Mouse (Mus musculus) embryonic fibroblast, embryonic 13.5 days (primary cell): ENCODE data around the gene Fam78b.

ENCODE experiments used
- CTCF ChIP-seq: IDR thresholded peaks from 2 replicates; pipeline ENCODE4 v1.5.1; 2011; ENCODE audit warnings: mild to moderate bottlenecking, control low read depth, low read length, moderate library complexity, borderline replicate concordance; ENCODE audit not compliant: insufficient read depth
- POLR2A ChIP-seq: IDR thresholded peaks from 2 replicates; pipeline ENCODE4 v1.6.1; 2011; ENCODE audit warnings: low read depth, mild to moderate bottlenecking, control low read depth, low read length, moderate library complexity

- TF ChIP-seq CTCF (no peak), POLR2A (no peak)
Observed at GRCm38 (mm10) chr1:167118971-167119370, 117.8 kb downstream of the Fam78b start.
